Mouse (Mus musculus) mammary gland, adult 2 months (tissue): ENCODE data around the gene Capns2. TPM values are rescaled to one million over a fixed set of nuclear protein-coding genes. Genes with fewer than 3 reads are reported as not detected.

Source experiments
- polyA plus RNA-seq: library from polyadenylated mRNA; depleted of rRNA; stranded (reverse); fragments of >200 nt; gene quantifications from 2 replicates; pipeline ENCODE4 v1.2.3, GENCODE M21; 2012; ENCODE audit warnings: low replicate concordance; rRNA removed

The Capns2 gene
- polyA plus RNA-seq, result 2.9 TPM in 1 of 2 replicates, not detected in the other

DNA sequence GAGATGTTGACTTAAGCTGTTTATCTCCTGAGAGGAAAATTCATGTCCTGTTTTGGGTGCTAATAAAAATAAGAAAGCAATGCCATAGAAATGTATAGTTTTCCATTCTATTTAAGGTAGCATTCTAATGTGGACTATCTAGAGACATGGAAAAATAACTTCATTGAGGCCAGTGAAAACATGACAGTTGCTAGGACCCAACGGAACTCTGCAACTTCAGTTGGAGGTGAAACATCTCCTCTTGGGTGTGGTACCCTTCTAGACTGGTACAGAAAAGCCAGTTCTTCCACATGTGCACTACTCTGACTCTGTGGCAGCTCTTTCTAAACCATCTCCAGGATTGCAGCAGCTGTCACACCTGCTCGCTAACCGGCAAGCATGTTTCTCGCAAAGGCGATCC, at the start of gene Capns2:
Capns2 (plus strand) TSS at position 301 of the 400 bp plus-strand sequence.

DNA sequence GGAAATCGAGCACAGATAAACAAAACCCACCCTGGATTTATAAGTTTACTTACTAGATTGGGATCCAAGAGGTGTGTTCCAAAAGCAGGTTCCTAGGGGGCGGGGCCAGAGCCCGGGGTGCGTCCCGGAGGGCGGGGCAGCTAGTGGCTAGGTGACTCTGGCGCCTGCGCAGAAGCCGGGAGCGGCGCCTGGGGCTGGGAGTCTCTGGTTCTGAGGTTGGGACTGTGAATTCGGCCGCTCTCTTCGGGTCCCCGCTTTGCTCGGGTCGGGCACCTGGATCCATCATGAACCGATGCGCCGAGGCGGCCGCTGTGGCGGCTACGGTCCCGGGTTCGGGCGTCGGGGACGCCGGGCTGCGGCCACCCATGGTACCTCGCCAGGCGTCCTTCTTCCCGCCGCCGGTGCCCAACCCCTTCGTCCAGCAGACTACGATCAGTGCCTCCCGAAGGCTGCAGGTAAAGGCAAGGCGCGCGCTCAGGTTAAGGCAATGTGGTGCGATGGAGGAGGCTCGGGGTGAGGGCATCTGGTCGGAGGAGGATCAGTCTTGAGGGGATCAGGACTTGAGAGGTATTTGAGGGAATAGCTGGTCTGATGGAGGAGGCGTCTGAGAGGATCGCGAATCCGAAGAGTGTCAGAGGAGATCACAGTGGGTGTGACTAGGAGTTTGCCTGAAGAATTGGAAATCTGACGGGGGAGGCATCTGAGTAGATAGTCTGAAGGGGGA, 45.9 kb upstream of the Capns2 start, which contains the start of gene Lpcat2:
Lpcat2 (plus strand) TSS at position 169 of the 724 bp plus-strand sequence.

Other genes with a start within 250 kb of the Capns2 start
- 0.07 TPM in 1 of 2 replicates, not detected in the other for gene Irx6, start 227.1 kb upstream of the Capns2 start, polyA plus RNA-seq
- gene Mmp2, start 74.1 kb upstream of the Capns2 start, polyA plus RNA-seq, result 485 and 511 TPM in 2 replicates
- 4.1 and 4.3 TPM in 2 replicates for gene Lpcat2, start 46.1 kb upstream of the Capns2 start, polyA plus RNA-seq
- gene Slc6a2, start 58.7 kb downstream of the Capns2 start, polyA plus RNA-seq, result 0.10 and 0.40 TPM in 2 replicates
- gene Ces1a, start 146.8 kb downstream of the Capns2 start, polyA plus RNA-seq, result 0.50 TPM in 1 of 2 replicates, not detected in the other
- gene Ces1b, start 178.6 kb downstream of the Capns2 start, polyA plus RNA-seq, result not detected in 2 replicates
- 2.0 TPM in 1 of 2 replicates, not detected in the other for gene Ces1c, start 229.9 kb downstream of the Capns2 start, polyA plus RNA-seq